Mouse (Mus musculus): ENCODE measurements around the gene Stra6l. TPM values are rescaled to one million over a fixed set of nuclear protein-coding genes. Genes with fewer than 3 reads are reported as not detected.

The Stra6l gene
- total RNA-seq, 2 experiments from 2014 or later = not detected

- intact Hi-C loops (cut with DNase I) = no loop called here
- no peak for DNase-seq (ENCODE audit: extremely low spot score in 1 of 2, low spot score in 2 of 2)
These were observed 16.5 kb upstream of the Stra6l start for GRCm38 (mm10) chr4:45831996-45832395.

GRCm38 (mm10) chr4:45833461-45833860 lies 15.0 kb upstream of the Stra6l start:
- intact Hi-C loops (cut with DNase I) = no loop called here

GRCm38 (mm10) chr4:45844355-45844754 lies 4.1 kb upstream of the Stra6l start:
- intact Hi-C loops (cut with DNase I) = no loop called here
- no peak for DNase-seq (ENCODE audit: extremely low spot score in 1 of 2, low spot score in 2 of 2)

More at GRCm38 (mm10) chr4:45833461-45833860, 15.0 kb upstream of the Stra6l start:
- no peak for DNase-seq (ENCODE audit: extremely low spot score in 1 of 2, low spot score in 2 of 2)

GRCm38 (mm10) chr4:45846263-45846662 lies 2.2 kb upstream of the Stra6l start:
- no peak for DNase-seq (ENCODE audit: extremely low spot score in 1 of 2, low spot score in 2 of 2)
- intact Hi-C loops (cut with DNase I) = loop anchor here (5.0 kb wide), 1 partner anchor 429 kb away; no protein-coding TSS in a partner anchor

GRCm38 (mm10) chr4:45848825-45849156 lies 327 bp downstream of the Stra6l start:
- intact Hi-C loops (cut with DNase I) = loop anchor here (5.0 kb wide), 1 partner anchor 431 kb away; no protein-coding TSS in a partner anchor
- DNase-seq (ENCODE audit: extremely low spot score in 1 of 2, low spot score in 2 of 2) = no peak

- intact Hi-C loops (cut with DNase I) = loop anchor here (5.0 kb wide), 1 partner anchor 432 kb away; no protein-coding TSS in a partner anchor
- DNase-seq (ENCODE audit: extremely low spot score in 1 of 2, low spot score in 2 of 2) = no peak
These were observed 955 bp downstream of the Stra6l start for GRCm38 (mm10) chr4:45849419-45849818.

GRCm38 (mm10) chr4:45851640-45852051 lies 3.2 kb downstream of the Stra6l start:
- intact Hi-C loops (cut with DNase I) = loop anchor here (10.0 kb wide), 1 partner anchor 837 kb away; the partner anchor contains the start of genes Polr1e and Zbtb5
- no peak for DNase-seq (ENCODE audit: extremely low spot score in 1 of 2, low spot score in 2 of 2)

GRCm38 (mm10) chr4:45853496-45854246 lies 5.2 kb downstream of the Stra6l start:
- intact Hi-C loops (cut with DNase I) = loop anchor here (10.0 kb wide), 1 partner anchor 839 kb away; the partner anchor contains the start of genes Polr1e and Zbtb5
- no peak for DNase-seq (ENCODE audit: extremely low spot score in 1 of 2, low spot score in 2 of 2)

GRCm38 (mm10) chr4:45855803-45856424 lies 7.5 kb downstream of the Stra6l start:
- intact Hi-C loops (cut with DNase I) = loop anchor here (5.0 to 10.0 kb wide), 2 partner anchors 84 to 841 kb away; partner anchors contain the start of genes Polr1e and Zbtb5
- DNase-seq (ENCODE audit: extremely low spot score in 1 of 2, low spot score in 2 of 2) = peak; percentile 72 to 77

- intact Hi-C loops (cut with DNase I) = no loop called here
- no peak for DNase-seq (ENCODE audit: extremely low spot score in 1 of 2, low spot score in 2 of 2)
These were observed 12.7 kb downstream of the Stra6l start for GRCm38 (mm10) chr4:45861160-45861559.

- intact Hi-C loops (cut with DNase I) = no loop called here
- no peak for DNase-seq (ENCODE audit: extremely low spot score in 1 of 2, low spot score in 2 of 2)
These were observed 19.0 kb downstream of the Stra6l start for GRCm38 (mm10) chr4:45867416-45867815.

- no peak for DNase-seq (ENCODE audit: extremely low spot score in 1 of 2, low spot score in 2 of 2)
- intact Hi-C loops (cut with DNase I) = no loop called here
These were observed 20.8 kb downstream of the Stra6l start for GRCm38 (mm10) chr4:45869021-45869815.

GRCm38 (mm10) chr4:45872147-45872546 lies 23.7 kb downstream of the Stra6l start:
- intact Hi-C loops (cut with DNase I) = no loop called here
- no peak for DNase-seq (ENCODE audit: extremely low spot score in 1 of 2, low spot score in 2 of 2)

GRCm38 (mm10) chr4:45878929-45879328 lies 30.5 kb downstream of the Stra6l start:
- DNase-seq (ENCODE audit: extremely low spot score in 1 of 2, low spot score in 2 of 2) = no peak
- intact Hi-C loops (cut with DNase I) = no loop called here

- no peak for DNase-seq (ENCODE audit: extremely low spot score in 1 of 2, low spot score in 2 of 2)
- intact Hi-C loops (cut with DNase I) = no loop called here
These were observed 34.1 kb downstream of the Stra6l start for GRCm38 (mm10) chr4:45882521-45882920.

GRCm38 (mm10) chr4:45883250-45883649 lies 34.8 kb downstream of the Stra6l start:
- DNase-seq (ENCODE audit: extremely low spot score in 1 of 2, low spot score in 2 of 2) = no peak
- intact Hi-C loops (cut with DNase I) = no loop called here

- no peak for DNase-seq (ENCODE audit: extremely low spot score in 1 of 2, low spot score in 2 of 2)
- intact Hi-C loops (cut with DNase I) = no loop called here
These were observed 41.0 kb downstream of the Stra6l start for GRCm38 (mm10) chr4:45889487-45889886.

GRCm38 (mm10) chr4:45890066-45890761 lies 41.8 kb downstream of the Stra6l start, which contains the start of gene Ccdc180:
Gene Ccdc180, plus strand, starts transcription at chr4:45890303.
- intact Hi-C loops (cut with DNase I) = no loop called here
- peak; percentile 19 to 82 for DNase-seq (ENCODE audit: extremely low spot score in 1 of 2, low spot score in 2 of 2)
